Mouse (Mus musculus) stomach, postnatal 0 days (tissue): ENCODE results near the gene Ifi209. TPM values are rescaled to one million over a fixed set of nuclear protein-coding genes. Genes with fewer than 3 reads are reported as not detected.
"Not testable (repeated sequence)": the region's sequence is repeated elsewhere in the genome, so short reads cannot be mapped to it uniquely, and the experiment has no call there.

Experiments
- ATAC-seq: fragments of 200-750 bp; cut with Nextera tagmentation; 2 replicates; pipeline ENCODE4 v1.8.0; 2017; ENCODE audit not compliant: low FRiP score, low TSS enrichment
- DNase-seq: peaks from one replicate; pipeline ENCODE4 v3.0.0-alpha.2; 2016; ENCODE audit warnings: low spot score
- H3K27ac ChIP-seq: fragments of 300-500 bp; sonication (generic); replicated peaks from 2 replicates; pipeline ENCODE4 v1.5.1; 2014; ENCODE audit warnings: mild to moderate bottlenecking, control low read depth
- H3K27me3 ChIP-seq: fragments of 300-500 bp; sonication (generic); 2 replicates; pipeline ENCODE4 v1.6.1; 2014; ENCODE audit warnings: low read length; ENCODE audit not compliant: control insufficient read depth, insufficient read depth
- H3K36me3 ChIP-seq: fragments of 300-500 bp; sonication (generic); 2 replicates; pipeline ENCODE4 v1.6.1; 2014; ENCODE audit warnings: low read length, mixed read lengths; ENCODE audit not compliant: control insufficient read depth, insufficient read depth
- H3K4me1 ChIP-seq: fragments of 300-500 bp; sonication (generic); replicated peaks from 2 replicates; pipeline ENCODE4 v1.6.1; 2014; ENCODE audit warnings: antibody characterized with exemption; ENCODE audit not compliant: control insufficient read depth, insufficient read depth
- H3K4me2 ChIP-seq: fragments of 300-500 bp; sonication (generic); replicated peaks from 2 replicates; pipeline ENCODE4 v1.6.1; 2014; ENCODE audit warnings: low read depth, mild to moderate bottlenecking, control low read depth, moderate library complexity
- H3K4me3 ChIP-seq: fragments of 300-500 bp; sonication (generic); 2 replicates; pipeline ENCODE4 v1.5.1; 2014; ENCODE audit warnings: low read depth, low read length, control low read depth
- H3K9ac ChIP-seq: fragments of 300-500 bp; sonication (generic); 2 replicates; pipeline ENCODE4 v1.6.1; 2014; ENCODE audit warnings: mild to moderate bottlenecking, low read length, control low read depth, mixed read lengths
- H3K9me3 ChIP-seq: fragments of 300-500 bp; sonication (generic); 2 replicates; pipeline ENCODE4 v1.6.1; 2016; ENCODE audit warnings: low read length; ENCODE audit not compliant: control insufficient read depth
- CTCF ChIP-seq: IDR thresholded peaks from 2 replicates; pipeline ENCODE4 v1.5.1; 2016; ENCODE audit warnings: antibody characterized with exemption, low read depth, mild to moderate bottlenecking, moderate library complexity
- EP300 ChIP-seq: optimal IDR thresholded peaks from 2 replicates; pipeline ENCODE3; 2016; ENCODE audit warnings: antibody characterized with exemption
- WGBS: fragments of 180-500 bp; shearing (Covaris S2); extraction: QIAGEN DNeasy Blood & Tissue Kit; methylation state at CpG from one replicate; pipeline ENCODE4 v1.1.7; 2014; 5-methylcytosine and 5-hydroxymethylcytosine counted together
- polyA plus RNA-seq: library from polyadenylated mRNA; unstranded; fragments of >200 nt; fragmentation: Nextera tagmentation; extraction: Ambion mirVana; gene quantifications from 2 replicates; pipeline ENCODE4 v1.2.1, GENCODE M21; 2015

The Ifi209 gene
- polyA plus RNA-seq, 1 experiment from 2014 or later: 0.32 TPM

DNA sequence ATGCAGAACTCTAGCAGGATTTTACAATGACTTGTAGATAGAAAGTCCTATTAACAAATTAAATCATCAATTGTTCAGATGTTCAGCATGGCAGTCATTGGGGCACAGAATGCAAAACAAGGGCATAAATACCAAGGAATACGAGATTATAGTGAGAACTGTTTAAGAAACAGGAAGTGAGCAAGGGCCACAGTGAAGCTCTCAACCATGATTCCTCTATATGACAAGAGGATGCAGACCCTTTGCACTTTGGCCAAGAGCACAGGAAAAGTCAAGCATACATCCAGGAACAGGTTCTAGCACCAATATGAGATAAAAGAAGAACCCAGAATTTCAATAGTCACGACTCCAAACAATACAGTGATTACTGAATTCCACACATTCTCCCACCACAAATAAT lies 4.0 kb upstream of the Ifi209 start:
- 57% methylated on average over 2 of the region's 2 CpGs for WGBS
- Histone ChIP-seq H3K27ac (no peak overlapping the region), H3K4me1 (no peaks in the 10 kb centered on the region), H3K27me3 (no peaks in the 10 kb centered on the region), H3K4me2 (no peak overlapping the region), H3K4me3 (no peak overlapping the region), H3K9ac (no peak overlapping the region), H3K9me3 (no peaks in the 10 kb centered on the region), H3K36me3 (no peaks in the 10 kb centered on the region)
- ATAC-seq: no peak
- no peak for DNase-seq
- TF ChIP-seq CTCF (no peak), EP300 (no peak)

DNA sequence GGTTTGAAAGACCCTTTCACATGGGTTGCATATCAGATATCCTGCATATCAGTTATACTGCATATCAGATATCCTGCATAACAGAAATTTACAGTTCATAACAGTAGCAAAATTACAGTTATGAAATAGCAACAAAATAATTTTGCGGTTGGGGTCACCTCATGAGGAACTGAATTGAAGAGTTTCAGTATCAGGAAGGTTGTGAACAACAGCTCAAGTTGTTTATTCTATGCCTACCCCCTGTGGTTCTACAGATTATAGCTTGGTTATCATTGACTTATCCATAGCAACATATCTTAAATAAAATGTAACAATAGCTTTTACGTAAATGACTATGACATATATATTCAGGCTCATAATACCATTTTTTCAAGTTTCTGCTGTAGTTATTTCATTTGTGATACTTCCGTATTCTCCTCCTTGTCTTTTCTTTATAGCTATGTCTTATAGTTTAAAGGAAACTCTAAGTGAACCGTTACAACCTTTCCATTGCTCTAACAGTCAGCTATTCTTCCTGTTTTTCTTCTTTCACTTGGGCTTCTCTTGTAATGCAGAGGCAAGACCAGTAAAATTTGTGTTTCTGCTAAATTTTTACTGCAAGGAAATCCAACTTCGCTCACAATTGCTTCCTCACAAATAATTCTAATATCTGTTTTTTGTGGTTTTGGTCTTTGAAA lies 3.4 kb downstream of the Ifi209 start:
- Histone ChIP-seq H3K9me3 (no peaks in the 10 kb centered on the region), H3K36me3 (no peaks in the 10 kb centered on the region), H3K27ac (no peak overlapping the region), H3K4me3 (no peak overlapping the region), H3K4me1 (no peaks in the 10 kb centered on the region), H3K4me2 (no peak overlapping the region), H3K27me3 (no peaks in the 10 kb centered on the region), H3K9ac (no peak overlapping the region)
- TF ChIP-seq CTCF: no peak
- TF ChIP-seq EP300: no peak
- no peak for DNase-seq
- no peak for ATAC-seq
- 88% methylated on average over 5 of the region's 5 CpGs for WGBS

DNA sequence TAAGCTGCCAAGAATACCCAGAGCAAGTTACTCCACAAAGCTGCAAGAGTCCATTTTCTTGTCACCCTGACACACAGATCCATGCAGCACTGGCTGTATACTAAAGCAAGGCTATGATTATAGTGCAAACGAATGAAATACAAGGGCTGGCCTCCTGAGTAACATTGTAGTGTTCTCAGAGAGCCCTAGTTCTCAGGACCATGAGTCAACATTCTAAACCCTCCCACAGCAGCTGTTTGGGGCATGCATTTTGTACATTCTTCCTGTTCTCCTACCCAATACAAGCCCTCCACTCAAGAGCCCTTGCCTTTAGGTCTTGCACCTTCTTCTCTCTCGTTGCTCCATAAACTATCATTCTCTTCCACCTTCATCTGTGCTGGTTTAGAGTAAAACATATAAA lies 14.7 kb downstream of the Ifi209 start:
- Histone ChIP-seq H3K27me3 (no peaks in the 10 kb centered on the region), H3K4me3 (no peak overlapping the region), H3K9ac (no peak overlapping the region), H3K4me2 (no peak overlapping the region), H3K4me1 (no peaks in the 10 kb centered on the region), H3K27ac (no peak overlapping the region), H3K36me3 (no peaks in the 10 kb centered on the region), H3K9me3 (no peaks in the 10 kb centered on the region)
- 70% methylated on average over 2 of the region's 2 CpGs for WGBS
- no peak for ATAC-seq
- TF ChIP-seq EP300 (no peak), CTCF (no peak)
- no peak for DNase-seq

DNA sequence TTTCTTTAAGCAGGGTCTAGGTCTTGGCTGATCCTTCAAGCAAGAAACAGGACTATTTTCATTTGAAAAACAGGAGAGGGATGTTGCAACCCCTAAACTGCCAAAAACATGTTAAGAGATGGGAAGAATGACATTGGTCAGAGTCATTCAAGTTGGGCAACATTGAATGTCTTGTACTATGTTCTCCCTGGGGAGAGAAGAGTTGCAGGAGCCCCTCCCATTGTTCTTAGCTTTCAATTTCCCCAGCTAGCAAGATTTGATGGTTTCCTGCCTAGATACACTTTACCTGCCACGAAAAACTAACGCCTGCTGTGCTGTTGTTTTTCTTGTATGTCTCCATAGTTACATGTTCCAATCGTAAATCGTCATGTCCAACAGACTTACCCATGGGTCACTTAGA lies 27.3 kb downstream of the Ifi209 start:
- TF ChIP-seq CTCF (no peak), EP300 (no peak)
- no peak overlapping the region for H3K9ac ChIP-seq
- no peak overlapping the region for H3K4me2 ChIP-seq
- no peak for DNase-seq
- no peaks in the 10 kb centered on the region for H3K27me3 ChIP-seq
- WGBS: 77% methylated on average over 4 of the region's 4 CpGs
- H3K36me3 ChIP-seq: no peaks in the 10 kb centered on the region
- no peaks in the 10 kb centered on the region for H3K4me1 ChIP-seq
- no peak overlapping the region for H3K4me3 ChIP-seq
- no peak overlapping the region for H3K27ac ChIP-seq
- no peaks in the 10 kb centered on the region for H3K9me3 ChIP-seq
- ATAC-seq: no peak

DNA sequence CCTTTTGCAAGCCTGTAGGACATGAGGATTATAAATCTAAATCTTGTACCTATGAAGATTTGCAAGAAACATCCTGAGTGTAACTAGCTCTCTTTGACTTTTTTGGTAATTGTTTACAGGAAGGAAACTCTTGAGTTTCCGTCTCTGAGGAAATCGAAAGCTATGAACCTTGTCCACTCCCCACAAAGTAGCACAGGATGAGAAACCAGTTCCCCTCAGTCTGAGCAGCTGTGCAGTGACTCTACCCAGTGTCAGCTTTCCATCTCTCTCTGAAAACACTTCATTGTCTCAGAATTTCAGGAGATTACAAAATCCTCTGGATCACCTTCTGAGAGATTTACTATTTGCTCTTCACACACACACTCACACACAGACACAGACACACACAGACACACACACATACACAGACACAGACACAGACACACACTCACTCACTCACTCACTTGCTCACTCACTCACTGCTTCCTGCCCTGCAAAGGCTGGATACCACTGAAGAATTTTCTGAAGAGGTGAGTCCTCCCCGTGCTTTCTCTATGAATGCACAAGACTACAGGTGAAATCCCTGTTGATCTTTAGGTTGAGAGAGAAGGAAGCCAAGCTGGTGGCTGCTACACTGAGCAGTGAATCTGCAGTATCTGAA lies 42.9 kb downstream of the Ifi209 start, which contains the start of gene Ifi208:
Gene Ifi208, plus strand, starts transcription at position 218 of the 640 bp plus-strand sequence.
- not testable (repeated sequence) for DNase-seq, H3K27ac ChIP-seq, H3K9me3 ChIP-seq, H3K4me3 ChIP-seq, H3K36me3 ChIP-seq, H3K4me1 ChIP-seq, H3K9ac ChIP-seq, H3K27me3 ChIP-seq, ATAC-seq, H3K4me2 ChIP-seq
- 24% methylated on average over 3 of the region's 3 CpGs for whole genome bisulfite sequencing

DNA sequence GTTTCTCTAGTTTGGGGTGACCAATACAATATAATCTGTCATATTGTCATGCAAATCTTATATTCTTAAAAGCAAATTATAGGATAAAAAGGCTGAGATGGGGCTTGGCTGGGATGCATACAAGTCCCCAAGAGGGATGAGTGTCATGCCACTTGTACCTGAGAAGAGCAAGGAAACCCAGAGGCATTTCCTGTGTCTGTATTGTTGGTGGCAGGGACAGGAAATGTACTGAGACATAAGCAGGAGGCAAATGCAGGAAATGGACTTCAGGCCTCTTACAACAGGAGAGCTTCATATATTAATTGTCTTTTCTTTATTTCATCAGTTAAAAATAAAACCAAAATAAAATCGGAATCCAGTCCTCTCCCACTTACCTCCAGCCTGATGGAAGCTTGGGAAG lies 47.9 kb downstream of the Ifi209 start:
- DNase-seq, H3K36me3 ChIP-seq, H3K9me3 ChIP-seq, H3K9ac ChIP-seq, H3K27ac ChIP-seq, H3K4me1 ChIP-seq, ATAC-seq, H3K4me3 ChIP-seq, H3K4me2 ChIP-seq, H3K27me3 ChIP-seq: not testable (repeated sequence)
- 70% methylated on average over 1 of the region's 1 CpGs for WGBS
